Mouse (Mus musculus): ENCODE data around the gene Cybb.

DNA sequence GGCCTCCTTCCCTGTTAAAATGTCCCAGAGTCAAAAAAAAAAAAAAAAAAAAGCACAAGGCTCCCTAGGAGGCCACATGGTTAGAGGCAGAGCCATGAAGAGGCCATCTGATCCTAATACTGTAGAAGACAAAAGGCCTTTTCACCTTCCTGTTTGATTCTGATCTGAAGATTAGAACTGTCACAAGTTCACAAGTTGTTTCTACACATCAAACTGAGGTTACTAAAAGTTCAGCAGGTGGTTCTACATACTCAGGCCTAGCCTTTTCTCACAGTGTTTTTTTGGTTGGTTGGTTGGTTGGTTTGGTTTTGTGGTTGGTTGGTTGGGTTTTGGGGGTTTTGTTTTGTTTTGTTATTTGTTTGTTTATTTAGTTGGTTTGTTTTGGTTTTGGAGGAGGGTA lies 26.2 kb downstream of the Cybb start:
- TF ChIP-seq CTCF (IDR thresholded peaks at IDR 0.05; ENCODE audit: low read depth, low read length) = no peak
- no peak for TF ChIP-seq POLR2A (IDR thresholded peaks at IDR 0.05; ENCODE audit: borderline replicate concordance, low read depth, low read length)

Measured in bone marrow macrophage, adult 2 months (primary cell).